Mouse (Mus musculus) kidney, embryonic 16.5 days (tissue): ENCODE measurements at regions not wholly inside any gene's neighbourhood (a gene's known extent, or its start where the extent isn't known, plus 50 kb on each side); places are given as distances from the start of the nearest gene placed in this dataset.
"Not testable (repeated sequence)": the region's sequence is repeated elsewhere in the genome, so short reads cannot be mapped to it uniquely, and the experiment has no call there.

Experiments used
- ATAC-seq: fragments of 200-750 bp; cut with Nextera tagmentation; 2 replicates; pipeline ENCODE4 v1.8.0; 2017; ENCODE audit warnings: moderate TSS enrichment; ENCODE audit not compliant: low FRiP score, low TSS enrichment
- H3K27ac ChIP-seq: fragments of 300-500 bp; sonication (generic); 2 replicates; pipeline ENCODE4 v1.5.1; 2014; ENCODE audit warnings: low read length
- H3K27me3 ChIP-seq: fragments of 300-500 bp; sonication (generic); 2 replicates; pipeline ENCODE4 v1.6.1; 2014; ENCODE audit warnings: low read length, control low read depth, mixed read lengths; ENCODE audit not compliant: insufficient read depth
- H3K36me3 ChIP-seq: fragments of 300-500 bp; sonication (generic); 2 replicates; pipeline ENCODE4 v1.6.1; 2014; ENCODE audit warnings: low read length, control low read depth, mixed read lengths; ENCODE audit not compliant: insufficient read depth
- H3K4me1 ChIP-seq: fragments of 300-500 bp; sonication (generic); 2 replicates; pipeline ENCODE4 v1.6.1; 2014; ENCODE audit warnings: low read length, control low read depth, mixed read lengths; ENCODE audit not compliant: insufficient read depth
- H3K4me2 ChIP-seq: fragments of 300-500 bp; sonication (generic); replicated peaks from 2 replicates; pipeline ENCODE4 v1.6.1; 2014; ENCODE audit warnings: low read depth, low read length
- H3K4me3 ChIP-seq: fragments of 300-500 bp; sonication (generic); 2 replicates; pipeline ENCODE4 v1.5.1; 2014; ENCODE audit warnings: mild to moderate bottlenecking, low read length
- H3K9ac ChIP-seq: fragments of 300-500 bp; sonication (generic); replicated peaks from 2 replicates; pipeline ENCODE4 v1.6.1; 2014; ENCODE audit warnings: low read length
- H3K9me3 ChIP-seq: fragments of 300-500 bp; sonication (generic); 2 replicates; pipeline ENCODE4 v1.6.1; 2016; ENCODE audit warnings: low read length, control low read depth
- WGBS: fragments of 180-500 bp; shearing (Covaris S2); extraction: QIAGEN DNeasy Blood & Tissue Kit; methylation state at CpG from one replicate; pipeline ENCODE4 v1.1.7; 2014; 5-methylcytosine and 5-hydroxymethylcytosine counted together

- ATAC-seq: no peak
- H3K27ac ChIP-seq: no peak overlapping the region
- 69% methylated on average over 6 of the region's 6 CpGs for WGBS
Measured at GRCm38 (mm10) chr16:8189472-8190240, 235.3 kb downstream of the Tmem114 start.

GRCm38 (mm10) chr16:8189071-8189470 is 235.9 kb downstream of the Tmem114 start:
- H3K9me3 ChIP-seq: no peaks in the 10 kb centered on the region
- no peaks in the 10 kb centered on the region for H3K4me1 ChIP-seq
- no peaks in the 10 kb centered on the region for H3K36me3 ChIP-seq
- ATAC-seq: no peak
- H3K4me3 ChIP-seq: no peak overlapping the region
- H3K27me3 ChIP-seq: no peaks in the 10 kb centered on the region
- WGBS: 100% methylated on average over 1 of the region's 1 CpGs
- H3K4me2 ChIP-seq: no peak overlapping the region
- no peak overlapping the region for H3K9ac ChIP-seq
- H3K27ac ChIP-seq: no peak overlapping the region

More at GRCm38 (mm10) chr16:8189472-8190240, 235.3 kb downstream of the Tmem114 start:
- Histone ChIP-seq H3K4me1 (no peaks in the 10 kb centered on the region), H3K4me2 (no peak overlapping the region), H3K4me3 (no peak overlapping the region), H3K36me3 (no peaks in the 10 kb centered on the region), H3K9me3 (no peaks in the 10 kb centered on the region), H3K27me3 (no peaks in the 10 kb centered on the region), H3K9ac (no peak overlapping the region)

GRCm38 (mm10) chr16:8188505-8188904 is 236.4 kb downstream of the Tmem114 start:
- H3K4me3 ChIP-seq: no peak overlapping the region
- no peak overlapping the region for H3K4me2 ChIP-seq
- H3K27me3 ChIP-seq: no peaks in the 10 kb centered on the region
- no peak overlapping the region for H3K27ac ChIP-seq
- WGBS: 50% methylated on average over 4 of the region's 4 CpGs
- ATAC-seq: peak; percentile 49; the same call in 1 of the 2 replicates
- H3K36me3 ChIP-seq: no peaks in the 10 kb centered on the region
- H3K9me3 ChIP-seq: no peaks in the 10 kb centered on the region
- no peak overlapping the region for H3K9ac ChIP-seq
- no peaks in the 10 kb centered on the region for H3K4me1 ChIP-seq

- no peak for ATAC-seq
- H3K4me1 ChIP-seq: no peaks in the 10 kb centered on the region
- no peaks in the 10 kb centered on the region for H3K27me3 ChIP-seq
- H3K36me3 ChIP-seq: no peaks in the 10 kb centered on the region
- H3K9me3 ChIP-seq: no peaks in the 10 kb centered on the region
- H3K27ac ChIP-seq: no peak overlapping the region
- H3K4me3 ChIP-seq: no peak overlapping the region
- no peak overlapping the region for H3K9ac ChIP-seq
- 71% methylated on average over 6 of the region's 6 CpGs for WGBS
- no peak overlapping the region for H3K4me2 ChIP-seq
Measured at GRCm38 (mm10) chr16:8184781-8185180, 240.2 kb downstream of the Tmem114 start.

GRCm38 (mm10) chr16:8178946-8179345 is 246.0 kb downstream of the Tmem114 start:
- WGBS: 44% methylated on average over 1 of the region's 1 CpGs
- ATAC-seq: no peak
- Histone ChIP-seq H3K4me1 (no peaks in the 10 kb centered on the region), H3K9ac (no peak overlapping the region), H3K36me3 (no peaks in the 10 kb centered on the region), H3K27me3 (no peaks in the 10 kb centered on the region), H3K9me3 (0 out of 2 replicates have a peak, but pooled peaks cover 3% of the 10 kb centered on the region), H3K4me2 (no peak overlapping the region), H3K4me3 (no peak overlapping the region), H3K27ac (no peak overlapping the region)

- WGBS: 85% methylated on average over 7 of the region's 7 CpGs
- not testable (repeated sequence) for H3K27me3 ChIP-seq
Measured at GRCm38 (mm10) chr16:8177226-8177625, 247.7 kb downstream of the Tmem114 start.

GRCm38 (mm10) chr16:8176126-8176525 is 248.8 kb downstream of the Tmem114 start:
- H3K4me2 ChIP-seq: no peak overlapping the region
- H3K27me3 ChIP-seq: no peaks in the 10 kb centered on the region
- no peak overlapping the region for H3K27ac ChIP-seq
- 72% methylated on average over 6 of the region's 6 CpGs for WGBS
- no peak overlapping the region for H3K9ac ChIP-seq
- ATAC-seq: no peak
- no peaks in the 10 kb centered on the region for H3K36me3 ChIP-seq
- no peaks in the 10 kb centered on the region for H3K4me1 ChIP-seq
- no peak overlapping the region for H3K4me3 ChIP-seq
- 0 out of 2 replicates have a peak, but pooled peaks cover 3% of the 10 kb centered on the region for H3K9me3 ChIP-seq

More at GRCm38 (mm10) chr16:8177226-8177625, 247.7 kb downstream of the Tmem114 start:
- H3K9me3 ChIP-seq, H3K4me1 ChIP-seq, H3K27ac ChIP-seq, H3K9ac ChIP-seq, H3K4me3 ChIP-seq, H3K36me3 ChIP-seq, ATAC-seq, H3K4me2 ChIP-seq: not testable (repeated sequence)
